In genomic region chr12:73534591-73534990, GRCm38 (mm10) we compare ENCODE assay signal across 9 mouse cellular contexts. TPM values are rescaled to one million over a fixed set of nuclear protein-coding genes. Genes with fewer than 3 reads are reported as not detected.
DNase-seq lines count a peak whose midpoint lies in the region; ATAC-seq and TF ChIP-seq lines count a peak whose summit lies in the region.
"Had no signal": no experiment of that assay in that cellular context is flagged by ENCODE, and none has a peak within 500 bp of the region (broad histone marks: within the 10 kb centered on the region; RNA-seq: fewer than 3 reads in every experiment).

No protein-coding gene starts in this region.

- DNase-seq in cerebellum, adult 18-20 months: peak; percentile 39 to 44
- DNase-seq in cerebellum, adult 9-11 months: no peak
- DNase-seq in right cerebral cortex, adult 18-20 months: peak; percentile 60
- no peak for DNase-seq in right cerebral cortex, postnatal 25 days
- DNase-seq in cerebellum, postnatal 36 days: peak; percentile 36 to 56
- DNase-seq in kidney, adult 9 months: peak; percentile 74
- peak; percentile 66 for DNase-seq in liver, postnatal 0 days
- DNase-seq in skeletal muscle tissue, adult 2 months (ENCODE audit: low read depth, low spot score): peak; percentile 44

- H3K27ac ChIP-seq in liver, postnatal 0 days (ENCODE audit: low read depth): no peak overlapping the region
- H3K27ac ChIP-seq: neural tube, embryonic 12.5 days had no signal

- H3K27me3 ChIP-seq in liver, postnatal 0 days (ENCODE audit: insufficient read depth, low read length): no peaks in the 10 kb centered on the region
- H3K27me3 ChIP-seq: neural tube, embryonic 12.5 days had no signal

- no peak overlapping the region for H3K4me2 ChIP-seq in liver, postnatal 0 days (ENCODE audit: low read depth, low read length)
- H3K4me2 ChIP-seq: neural tube, embryonic 12.5 days had no signal

- TF ChIP-seq CTCF in liver, postnatal 0 days (IDR thresholded peaks at IDR 0.05; ENCODE audit: low read depth): peak; percentile 77

- 12% methylated on average over 9 of the region's 9 CpGs for WGBS in liver, postnatal 0 days (ENCODE audit: insufficient replicate concordance)

- no peaks in the 10 kb centered on the region for H3K36me3 ChIP-seq in liver, postnatal 0 days (replicated peaks; ENCODE audit: insufficient read depth, low read length)
- H3K36me3 ChIP-seq: neural tube, embryonic 12.5 days had no signal

- ATAC-seq in liver, postnatal 0 days: no peak

- H3K4me1 ChIP-seq in liver, postnatal 0 days (ENCODE audit: insufficient read depth): no peaks in the 10 kb centered on the region
- H3K4me1 ChIP-seq: neural tube, embryonic 12.5 days had no signal

- TF ChIP-seq EP300 in liver, postnatal 0 days (IDR thresholded peaks at IDR 0.05; ENCODE audit: low read depth): no peak

- no peak overlapping the region for H3K4me3 ChIP-seq in liver, postnatal 0 days (ENCODE audit: low read depth, low read length)
- H3K4me3 ChIP-seq: neural tube, embryonic 12.5 days had no signal

- H3K9ac ChIP-seq in liver, postnatal 0 days (replicated peaks): no peak overlapping the region
- H3K9ac ChIP-seq: neural tube, embryonic 12.5 days had no signal

- no peaks in the 10 kb centered on the region for H3K9me3 ChIP-seq in liver, postnatal 0 days (ENCODE audit: low read length)
- H3K9me3 ChIP-seq: neural tube, embryonic 12.5 days had no signal

RNA-seq across cellular contexts. Expression of gene Tmem30b, which starts 11.6 kb away (rescaled TPM):
- 40.7 and 42.3 TPM in 2 replicates for polyA plus RNA-seq in liver, postnatal 0 days (2015; fragmentation: Nextera tagmentation; extraction: Ambion mirVana)

RNA-seq across cellular contexts. Expression of gene Prkch, which starts 50.0 kb away (rescaled TPM):
- polyA plus RNA-seq in liver, postnatal 0 days (2015; fragmentation: Nextera tagmentation; extraction: Ambion mirVana): 2.3 and 2.4 TPM in 2 replicates

Comparison
In these comparisons a context has a peak if more than half of its experiments do, and no peak if none do; other contexts are left out.
1. DNase-seq: peak in cerebellum, adult 18-20 months (2 of 2), right cerebral cortex, adult 18-20 months (single experiment), cerebellum, postnatal 36 days (2 of 2), kidney, adult 9 months (single experiment), liver, postnatal 0 days (single experiment) and skeletal muscle tissue, adult 2 months (single experiment); none in cerebellum, adult 9-11 months (single experiment) and right cerebral cortex, postnatal 25 days (single experiment).